Mouse (Mus musculus) midbrain, embryonic 16.5 days (tissue): Measurements from ENCODE around the gene Uba7. TPM values are rescaled to one million over a fixed set of nuclear protein-coding genes. Genes with fewer than 3 reads are reported as not detected.

Experiments used
- ATAC-seq: fragments of 200-750 bp; cut with Nextera tagmentation; 2 replicates; pipeline ENCODE4 v1.8.0; 2017; ENCODE audit warnings: moderate TSS enrichment
- H3K27ac ChIP-seq: fragments of 300-500 bp; sonication (generic); 2 replicates; pipeline ENCODE4 v1.5.1; 2014; ENCODE audit warnings: mild to moderate bottlenecking, low read length, mixed read lengths
- H3K27me3 ChIP-seq: fragments of 300-500 bp; sonication (generic); 2 replicates; pipeline ENCODE4 v1.6.1; 2014; ENCODE audit warnings: low read depth, low read length, mixed read lengths; ENCODE audit not compliant: control insufficient read depth, insufficient read depth
- H3K36me3 ChIP-seq: fragments of 300-500 bp; sonication (generic); 2 replicates; pipeline ENCODE4 v1.6.1; 2014; ENCODE audit warnings: mild to moderate bottlenecking, low read length, moderate library complexity, mixed read lengths; ENCODE audit not compliant: control insufficient read depth, insufficient read depth
- H3K4me1 ChIP-seq: fragments of 300-500 bp; sonication (generic); 2 replicates; pipeline ENCODE4 v1.6.1; 2014; ENCODE audit warnings: mild to moderate bottlenecking, low read length, mixed read lengths; ENCODE audit not compliant: control insufficient read depth, insufficient read depth
- H3K4me2 ChIP-seq: fragments of 300-500 bp; sonication (generic); 2 replicates; pipeline ENCODE4 v1.6.1; 2014; ENCODE audit warnings: mild to moderate bottlenecking, low read length, mixed read lengths
- H3K4me3 ChIP-seq: fragments of 300-500 bp; sonication (generic); 2 replicates; pipeline ENCODE4 v1.5.1; 2014; ENCODE audit warnings: low read depth, mild to moderate bottlenecking, low read length, moderate library complexity, mixed read lengths
- H3K9ac ChIP-seq: fragments of 300-500 bp; sonication (generic); 2 replicates; pipeline ENCODE4 v1.6.1; 2014; ENCODE audit warnings: low read depth, low read length, mixed read lengths
- H3K9me3 ChIP-seq: fragments of 300-500 bp; sonication (generic); replicated peaks from 2 replicates; pipeline ENCODE4 v1.6.1; 2014; ENCODE audit warnings: mild to moderate bottlenecking, low read length, mixed read lengths; ENCODE audit not compliant: control insufficient read depth, poor library complexity, severe bottlenecking
- WGBS: fragments of 180-500 bp; shearing (Covaris S2); extraction: QIAGEN DNeasy Blood & Tissue Kit; methylation state at CpG from one replicate; pipeline ENCODE4 v1.1.7; 2014; 5-methylcytosine and 5-hydroxymethylcytosine counted together
- polyA plus RNA-seq: library from polyadenylated mRNA; unstranded; fragments of >200 nt; fragmentation: Nextera tagmentation; extraction: Ambion mirVana; gene quantifications from 2 replicates; pipeline ENCODE4 v1.2.1, GENCODE M21; 2015

Gene Uba7
- polyA plus RNA-seq, 1 experiment from 2014 or later: 3.7 TPM

DNA sequence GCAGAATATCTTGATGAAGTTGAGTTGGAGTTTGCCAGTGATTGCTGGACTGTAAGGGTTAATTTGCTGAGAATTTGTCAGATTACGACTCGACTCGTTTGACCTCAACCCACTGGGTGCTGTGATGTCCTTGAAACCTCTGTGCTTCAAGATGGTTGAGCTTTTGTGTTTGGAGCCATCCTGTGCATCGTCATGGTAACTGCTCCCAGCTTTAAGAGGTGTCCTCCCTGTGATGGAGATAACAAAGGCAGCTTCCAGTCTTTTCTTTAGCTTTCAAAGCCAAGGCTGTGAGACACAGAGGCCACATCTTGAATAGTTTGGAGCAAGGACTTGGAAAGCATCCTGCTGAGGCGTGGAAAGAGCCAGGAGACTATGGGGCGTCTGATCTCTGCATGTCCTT, 18.2 kb upstream of the Uba7 start:
- Histone ChIP-seq H3K9me3 (no peaks in the 10 kb centered on the region), H3K27ac (peak overlapping the region; percentile 47; the same call in 1 of the 2 replicates), H3K4me3 (no peak overlapping the region), H3K4me2 (no peak overlapping the region), H3K27me3 (no peaks in the 10 kb centered on the region), H3K36me3 (0 out of 2 replicates have a peak, but pooled peaks cover 2% of the 10 kb centered on the region), H3K9ac (no peak overlapping the region), H3K4me1 (peaks cover 17% of the 10 kb centered on the region)
- ATAC-seq: no peak
- 14% methylated on average over 6 of the region's 6 CpGs for WGBS

DNA sequence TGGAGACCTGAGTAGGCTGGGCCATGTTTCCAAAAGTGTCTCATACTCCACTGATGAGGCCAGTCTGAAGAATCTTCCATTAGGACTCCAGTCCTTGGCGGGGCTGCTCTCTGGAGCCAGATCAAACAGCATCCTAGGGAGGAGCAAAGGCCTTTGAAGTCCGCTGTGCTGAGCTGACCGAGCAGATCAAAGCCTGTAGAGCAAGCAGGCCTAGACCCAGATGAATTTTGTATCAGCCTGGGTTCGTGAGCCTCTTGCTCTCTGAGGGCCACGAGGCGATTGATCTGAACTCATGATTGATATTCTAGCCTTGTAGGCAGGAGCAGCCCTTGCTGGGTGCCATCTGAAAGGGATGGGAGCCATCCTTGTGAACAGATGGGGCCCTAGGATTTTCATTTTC, 15.4 kb upstream of the Uba7 start:
- no peaks in the 10 kb centered on the region for H3K27me3 ChIP-seq
- WGBS: 39% methylated on average over 6 of the region's 6 CpGs
- H3K4me1 ChIP-seq: peaks cover 21% of the 10 kb centered on the region
- peak overlapping the region; percentile 86 for H3K27ac ChIP-seq
- peak; percentile 21; the same call in 1 of the 2 replicates for ATAC-seq
- H3K4me3 ChIP-seq: no peak overlapping the region
- H3K36me3 ChIP-seq: 0 out of 2 replicates have a peak, but pooled peaks cover 2% of the 10 kb centered on the region
- H3K4me2 ChIP-seq: no peak overlapping the region
- H3K9ac ChIP-seq: no peak overlapping the region
- no peaks in the 10 kb centered on the region for H3K9me3 ChIP-seq

GRCm38 (mm10) chr9:107960928-107961327, 14.4 kb upstream of the Uba7 start:
- no peak overlapping the region for H3K4me3 ChIP-seq
- 71% methylated on average over 4 of the region's 4 CpGs for WGBS
- H3K4me2 ChIP-seq: peak overlapping the region; percentile 40
- H3K9ac ChIP-seq: peak overlapping the region; percentile 33; the same call in 1 of the 2 replicates
- 0 out of 2 replicates have a peak, but pooled peaks cover 2% of the 10 kb centered on the region for H3K36me3 ChIP-seq
- H3K27ac ChIP-seq: peak overlapping the region; percentile 86
- no peaks in the 10 kb centered on the region for H3K9me3 ChIP-seq
- H3K27me3 ChIP-seq: no peaks in the 10 kb centered on the region
- no peak for ATAC-seq
- peaks cover 21% of the 10 kb centered on the region for H3K4me1 ChIP-seq

GRCm38 (mm10) chr9:107961351-107961762, 13.9 kb upstream of the Uba7 start:
- Histone ChIP-seq H3K9me3 (no peaks in the 10 kb centered on the region), H3K9ac (peak overlapping the region; percentile 33; the same call in 1 of the 2 replicates), H3K4me1 (peaks cover 21% of the 10 kb centered on the region), H3K27ac (peak overlapping the region; percentile 86), H3K4me3 (no peak overlapping the region), H3K4me2 (peak overlapping the region; percentile 40), H3K27me3 (no peaks in the 10 kb centered on the region), H3K36me3 (0 out of 2 replicates have a peak, but pooled peaks cover 2% of the 10 kb centered on the region)
- WGBS: 57% methylated on average over 10 of the region's 10 CpGs
- ATAC-seq: peak; percentile 85

DNA sequence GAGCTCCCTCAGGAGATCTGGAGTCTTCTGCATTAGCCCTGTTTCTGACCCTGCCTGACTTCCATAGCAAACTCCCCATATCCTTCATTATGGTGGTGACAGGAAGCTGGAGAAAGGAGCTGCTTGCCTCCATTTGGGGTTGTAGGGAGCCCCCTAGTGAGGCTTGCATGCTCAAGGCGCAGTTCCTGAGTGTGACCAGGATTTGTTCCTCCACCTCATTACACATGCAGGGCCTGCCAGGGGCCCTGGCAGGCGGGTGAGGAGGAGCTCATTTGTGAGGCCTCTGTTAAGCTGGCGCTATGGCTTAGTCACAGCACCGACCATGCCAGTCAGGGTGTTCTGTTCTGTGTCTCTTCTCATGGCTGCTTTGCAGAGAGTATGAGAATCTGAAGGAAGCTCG, 13.4 kb upstream of the Uba7 start:
- Histone ChIP-seq H3K27me3 (no peaks in the 10 kb centered on the region), H3K4me2 (peak overlapping the region; percentile 40), H3K9ac (peak overlapping the region; percentile 33; the same call in 1 of the 2 replicates), H3K27ac (peak overlapping the region; percentile 86), H3K9me3 (no peaks in the 10 kb centered on the region), H3K36me3 (0 out of 2 replicates have a peak, but pooled peaks cover 2% of the 10 kb centered on the region), H3K4me3 (no peak overlapping the region), H3K4me1 (peaks cover 21% of the 10 kb centered on the region)
- WGBS: 35% methylated on average over 5 of the region's 5 CpGs
- peak; percentile 73 for ATAC-seq

DNA sequence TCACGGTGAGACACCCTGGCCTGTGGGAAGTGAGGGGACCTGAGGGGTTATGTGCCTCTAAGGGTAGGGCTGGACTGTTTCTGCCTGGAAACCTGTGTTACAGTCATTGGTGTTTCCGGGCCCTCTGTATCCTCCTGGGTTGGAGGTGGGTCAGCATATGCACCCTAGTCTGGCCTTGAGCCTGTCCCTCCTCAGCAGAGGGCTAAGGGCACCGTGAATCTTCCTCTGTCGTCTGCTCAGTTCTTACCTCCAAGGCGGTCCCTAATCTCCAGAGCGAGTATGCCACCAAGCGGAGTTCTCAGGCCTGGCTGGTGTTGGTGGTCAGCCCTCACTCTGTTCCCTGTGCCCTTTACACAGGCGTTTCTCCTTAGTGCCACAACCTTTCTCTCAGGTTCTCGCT, 12.4 kb upstream of the Uba7 start:
- Histone ChIP-seq H3K4me1 (peaks cover 21% of the 10 kb centered on the region), H3K36me3 (no peaks in the 10 kb centered on the region), H3K27me3 (no peaks in the 10 kb centered on the region), H3K9me3 (no peaks in the 10 kb centered on the region), H3K9ac (no peak overlapping the region), H3K4me2 (no peak overlapping the region), H3K4me3 (no peak overlapping the region), H3K27ac (no peak overlapping the region)
- WGBS: 94% methylated on average over 9 of the region's 9 CpGs
- ATAC-seq: no peak

DNA sequence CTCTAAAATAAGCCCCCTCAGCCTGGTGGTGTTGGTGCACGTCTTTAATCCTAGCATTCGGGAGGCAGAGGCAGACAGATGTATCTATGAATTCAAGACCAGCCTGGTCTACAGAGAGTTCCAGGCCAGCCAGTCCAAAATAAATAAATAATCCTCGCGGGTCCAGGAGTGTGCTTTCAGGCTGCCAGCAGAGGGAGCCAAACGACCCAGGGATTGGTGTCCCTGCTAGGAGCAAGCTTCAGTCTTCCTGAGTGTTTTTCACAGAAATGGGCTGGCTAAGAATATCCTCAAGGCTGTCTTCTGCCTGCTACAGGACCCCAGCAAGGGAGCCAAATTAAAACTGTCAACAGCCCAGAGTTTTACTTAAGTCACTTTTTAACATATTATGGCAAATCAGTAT, 11.6 kb upstream of the Uba7 start:
- Histone ChIP-seq H3K27me3 (no peaks in the 10 kb centered on the region), H3K4me1 (peaks cover 21% of the 10 kb centered on the region), H3K4me2 (no peak overlapping the region), H3K9me3 (no peaks in the 10 kb centered on the region), H3K27ac (no peak overlapping the region), H3K4me3 (no peak overlapping the region), H3K9ac (no peak overlapping the region), H3K36me3 (no peaks in the 10 kb centered on the region)
- WGBS: 26% methylated on average over 5 of the region's 5 CpGs
- no peak for ATAC-seq

GRCm38 (mm10) chr9:107964681-107965080, 10.6 kb upstream of the Uba7 start:
- ATAC-seq: no peak
- WGBS: 95% methylated on average over 9 of the region's 9 CpGs

GRCm38 (mm10) chr9:107966676-107967075, 8.6 kb upstream of the Uba7 start:
- ATAC-seq: no peak
- Histone ChIP-seq H3K9me3 (no peaks in the 10 kb centered on the region), H3K4me2 (no peak overlapping the region), H3K4me3 (no peak overlapping the region), H3K27me3 (no peaks in the 10 kb centered on the region), H3K36me3 (0 out of 2 replicates have a peak, but pooled peaks cover 2% of the 10 kb centered on the region), H3K9ac (no peak overlapping the region), H3K4me1 (peaks cover 8% of the 10 kb centered on the region), H3K27ac (no peak overlapping the region)
- WGBS: 91% methylated on average over 10 of the region's 10 CpGs

More at GRCm38 (mm10) chr9:107964681-107965080, 10.6 kb upstream of the Uba7 start:
- Histone ChIP-seq H3K9ac (no peak overlapping the region), H3K36me3 (no peaks in the 10 kb centered on the region), H3K27me3 (no peaks in the 10 kb centered on the region), H3K4me2 (no peak overlapping the region), H3K4me3 (no peak overlapping the region), H3K27ac (no peak overlapping the region), H3K4me1 (peaks cover 21% of the 10 kb centered on the region), H3K9me3 (no peaks in the 10 kb centered on the region)
